Mouse (Mus musculus): Measurements from ENCODE around the gene Ralgps1. TPM values are rescaled to one million over a fixed set of nuclear protein-coding genes. Genes with fewer than 3 reads are reported as not detected.

Gene Ralgps1
- polyA plus RNA-seq, 1 experiment, result 0.47 TPM

DNA sequence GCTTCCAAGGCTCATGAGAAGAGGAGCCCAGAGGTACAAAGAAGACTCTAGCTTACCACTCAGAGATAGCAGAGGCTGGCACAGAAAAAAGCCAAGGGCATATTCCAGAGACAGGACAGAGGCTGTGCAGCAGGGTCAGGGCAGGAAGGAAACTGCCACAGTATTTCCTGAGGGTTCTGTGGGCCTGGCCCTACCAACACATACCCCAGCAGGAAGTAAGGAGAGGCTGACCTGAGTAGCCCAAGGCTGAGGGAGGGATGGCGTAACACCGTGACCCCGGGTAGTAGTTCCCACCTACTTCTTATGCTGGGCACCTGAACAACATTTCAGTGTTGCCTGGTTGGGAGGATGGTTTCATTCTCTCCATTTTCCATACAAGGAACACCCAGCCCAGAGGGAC lies 204.2 kb downstream of the Ralgps1 start:
- H3K79me3 ChIP-seq (ENCODE audit: low read depth), result no peaks in the 10 kb centered on the region
- H3K4me3 ChIP-seq (ENCODE audit: insufficient read depth, poor library complexity, severe bottlenecking), result no peak overlapping the region
- no peaks in the 10 kb centered on the region for H3K36me3 ChIP-seq (ENCODE audit: control insufficient read depth, insufficient read depth)
- H3ac ChIP-seq (ENCODE audit: control insufficient read depth, insufficient read length, low read depth), result no peak overlapping the region
- TF ChIP-seq USF1 (IDR thresholded peaks at IDR 0.05; ENCODE audit: low read depth) (no peak), MAX (IDR thresholded peaks at IDR 0.05) (no peak), CEBPB (IDR thresholded peaks at IDR 0.05; ENCODE audit: low read depth) (no peak), FOSL1 (IDR thresholded peaks at IDR 0.05; ENCODE audit: insufficient read depth, low read length, poor library complexity, severe bottlenecking) (no peak), CTCF (IDR thresholded peaks at IDR 0.05; ENCODE audit: control insufficient read depth, insufficient read depth, insufficient read length) (no peak), MYOG (IDR thresholded peaks at IDR 0.05; ENCODE audit: control insufficient read depth, extremely low read depth, insufficient read length) (no peak), MYOD1 (IDR thresholded peaks at IDR 0.05; ENCODE audit: control insufficient read depth, insufficient read length, low read depth) (no peak)
- no peaks in the 10 kb centered on the region for H3K27me3 ChIP-seq (ENCODE audit: control insufficient read depth, insufficient read depth, insufficient read length)
- no peaks in the 10 kb centered on the region for H3K79me2 ChIP-seq (ENCODE audit: control insufficient read depth, insufficient read depth)

DNA sequence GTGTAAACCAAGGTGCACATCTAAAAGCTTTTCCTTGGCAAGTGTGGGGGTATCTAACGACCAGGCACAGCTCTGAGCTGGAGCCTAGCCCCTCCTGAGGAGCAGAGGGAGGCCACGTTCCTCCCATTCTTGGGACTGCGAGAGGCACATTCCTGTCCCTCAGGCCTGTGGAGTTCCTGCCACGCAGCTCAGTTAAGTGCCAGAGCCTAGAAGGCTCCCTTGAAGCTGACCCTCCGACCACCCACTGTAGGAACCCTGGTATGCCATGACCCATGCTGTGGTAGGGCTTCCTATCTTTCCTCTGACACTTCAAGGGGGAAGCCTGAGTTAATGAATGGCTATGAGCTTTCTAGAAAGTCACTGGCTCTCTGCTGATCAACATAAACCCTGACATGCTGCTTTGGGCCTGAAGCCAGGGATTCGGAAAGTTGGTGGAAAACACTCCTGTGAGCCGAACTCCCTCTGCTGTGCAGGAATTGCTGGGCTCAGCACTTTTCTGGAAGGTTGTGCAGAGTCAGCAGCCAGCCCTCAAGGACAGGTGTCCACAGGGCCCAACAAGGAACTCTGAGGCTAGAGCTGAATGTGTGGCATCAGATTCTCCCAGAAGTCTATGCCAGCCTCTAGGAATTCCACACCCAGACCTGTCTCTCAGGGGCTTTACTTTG lies 205.4 kb downstream of the Ralgps1 start:
- no peak for TF ChIP-seq MAX (IDR thresholded peaks at IDR 0.05)
- TF ChIP-seq CTCF (IDR thresholded peaks at IDR 0.05; ENCODE audit: control insufficient read depth, insufficient read depth, insufficient read length), result no peak
- TF ChIP-seq CEBPB (IDR thresholded peaks at IDR 0.05; ENCODE audit: low read depth), result no peak
- no peak for TF ChIP-seq FOSL1 (IDR thresholded peaks at IDR 0.05; ENCODE audit: insufficient read depth, low read length, poor library complexity, severe bottlenecking)
- H3K79me2 ChIP-seq (ENCODE audit: control insufficient read depth, insufficient read depth), result no peaks in the 10 kb centered on the region
- no peaks in the 10 kb centered on the region for H3K79me3 ChIP-seq (ENCODE audit: low read depth)
- H3K4me3 ChIP-seq (ENCODE audit: insufficient read depth, poor library complexity, severe bottlenecking), result no peak overlapping the region
- H3K36me3 ChIP-seq (ENCODE audit: control insufficient read depth, insufficient read depth), result no peaks in the 10 kb centered on the region
- H3K27me3 ChIP-seq (ENCODE audit: control insufficient read depth, insufficient read depth, insufficient read length), result no peaks in the 10 kb centered on the region
- no peak overlapping the region for H3ac ChIP-seq (ENCODE audit: control insufficient read depth, insufficient read length, low read depth)

DNA sequence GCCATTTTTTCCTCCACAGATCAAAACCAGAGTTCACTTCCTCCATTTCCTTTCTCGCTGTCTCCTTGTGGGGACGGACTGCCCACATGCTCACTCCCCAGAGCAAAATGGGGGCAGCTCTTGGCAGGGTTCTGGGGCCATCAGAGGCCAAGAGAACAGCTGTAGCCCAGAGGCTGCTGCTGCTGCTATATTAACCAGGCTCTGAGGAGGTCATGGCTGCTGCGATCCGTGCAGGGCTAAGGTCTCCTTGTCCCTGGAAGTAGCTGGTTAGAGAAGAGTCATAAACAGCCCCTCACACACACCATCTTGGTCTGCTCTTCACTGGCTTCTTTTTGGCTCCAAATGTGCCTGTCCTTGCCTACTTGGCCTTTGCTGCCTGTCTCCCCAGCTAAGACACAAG lies 206.1 kb downstream of the Ralgps1 start:
- H3K27me3 ChIP-seq (ENCODE audit: control insufficient read depth, insufficient read depth, insufficient read length), result no peaks in the 10 kb centered on the region
- H3K79me3 ChIP-seq (ENCODE audit: low read depth), result no peaks in the 10 kb centered on the region
- no peak for TF ChIP-seq MYOD1 (IDR thresholded peaks at IDR 0.05; ENCODE audit: control insufficient read depth, insufficient read length, low read depth)
- TF ChIP-seq USF1 (IDR thresholded peaks at IDR 0.05; ENCODE audit: low read depth), result no peak
- no peak for TF ChIP-seq CTCF (IDR thresholded peaks at IDR 0.05; ENCODE audit: control insufficient read depth, insufficient read depth, insufficient read length)
- no peak for TF ChIP-seq FOSL1 (IDR thresholded peaks at IDR 0.05; ENCODE audit: insufficient read depth, low read length, poor library complexity, severe bottlenecking)
- TF ChIP-seq CEBPB (IDR thresholded peaks at IDR 0.05; ENCODE audit: low read depth), result no peak
- TF ChIP-seq MAX (IDR thresholded peaks at IDR 0.05), result no peak
- TF ChIP-seq MYOG (IDR thresholded peaks at IDR 0.05; ENCODE audit: control insufficient read depth, extremely low read depth, insufficient read length), result no peak
- H3ac ChIP-seq (ENCODE audit: control insufficient read depth, insufficient read length, low read depth), result no peak overlapping the region
- H3K4me3 ChIP-seq (ENCODE audit: insufficient read depth, poor library complexity, severe bottlenecking), result no peak overlapping the region
- no peaks in the 10 kb centered on the region for H3K36me3 ChIP-seq (ENCODE audit: control insufficient read depth, insufficient read depth)
- H3K79me2 ChIP-seq (ENCODE audit: control insufficient read depth, insufficient read depth), result no peaks in the 10 kb centered on the region

GRCm38 (mm10) chr2:33164646-33165045 lies 206.6 kb downstream of the Ralgps1 start:
- H3K4me3 ChIP-seq (ENCODE audit: insufficient read depth, poor library complexity, severe bottlenecking), result no peak overlapping the region
- TF ChIP-seq CTCF (IDR thresholded peaks at IDR 0.05; ENCODE audit: control insufficient read depth, insufficient read depth, insufficient read length) (no peak), MYOD1 (IDR thresholded peaks at IDR 0.05; ENCODE audit: control insufficient read depth, insufficient read length, low read depth) (no peak), USF1 (IDR thresholded peaks at IDR 0.05; ENCODE audit: low read depth) (no peak), CEBPB (IDR thresholded peaks at IDR 0.05; ENCODE audit: low read depth) (no peak), MAX (IDR thresholded peaks at IDR 0.05) (no peak), FOSL1 (IDR thresholded peaks at IDR 0.05; ENCODE audit: insufficient read depth, low read length, poor library complexity, severe bottlenecking) (no peak), MYOG (IDR thresholded peaks at IDR 0.05; ENCODE audit: control insufficient read depth, extremely low read depth, insufficient read length) (no peak)
- no peaks in the 10 kb centered on the region for H3K36me3 ChIP-seq (ENCODE audit: control insufficient read depth, insufficient read depth)
- no peaks in the 10 kb centered on the region for H3K27me3 ChIP-seq (ENCODE audit: control insufficient read depth, insufficient read depth, insufficient read length)
- H3K79me3 ChIP-seq (ENCODE audit: low read depth), result no peaks in the 10 kb centered on the region
- no peak overlapping the region for H3ac ChIP-seq (ENCODE audit: control insufficient read depth, insufficient read length, low read depth)
- H3K79me2 ChIP-seq (ENCODE audit: control insufficient read depth, insufficient read depth), result no peaks in the 10 kb centered on the region

DNA sequence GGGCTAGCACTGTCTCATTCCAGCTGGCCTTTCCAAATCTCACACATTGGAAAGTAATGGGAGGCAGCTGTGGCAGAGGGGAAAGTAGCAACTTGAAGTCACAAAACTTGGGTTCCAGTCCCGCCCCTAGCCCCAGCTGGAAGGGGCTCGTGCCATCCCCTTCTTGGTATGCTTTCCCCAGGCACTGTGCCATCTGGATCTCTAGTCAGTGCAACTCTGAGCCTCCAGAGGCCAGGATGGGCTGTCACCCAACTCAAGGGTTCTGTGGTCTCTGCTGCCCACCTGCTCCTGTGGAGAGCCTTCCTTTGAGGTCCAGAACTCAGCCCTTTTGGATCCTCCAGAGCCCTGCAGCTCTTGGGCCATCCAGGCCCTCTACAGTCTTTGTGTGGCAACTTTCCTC lies 209.2 kb downstream of the Ralgps1 start:
- TF ChIP-seq FOSL1 (IDR thresholded peaks at IDR 0.05; ENCODE audit: insufficient read depth, low read length, poor library complexity, severe bottlenecking), result no peak
- no peak for TF ChIP-seq USF1 (IDR thresholded peaks at IDR 0.05; ENCODE audit: low read depth)
- TF ChIP-seq MYOD1 (IDR thresholded peaks at IDR 0.05; ENCODE audit: control insufficient read depth, insufficient read length, low read depth), result no peak
- TF ChIP-seq CEBPB (IDR thresholded peaks at IDR 0.05; ENCODE audit: low read depth), result no peak
- TF ChIP-seq CTCF (IDR thresholded peaks at IDR 0.05; ENCODE audit: control insufficient read depth, insufficient read depth, insufficient read length), result no peak
- TF ChIP-seq MYOG (IDR thresholded peaks at IDR 0.05; ENCODE audit: control insufficient read depth, extremely low read depth, insufficient read length), result no peak
- TF ChIP-seq MAX (IDR thresholded peaks at IDR 0.05), result no peak
- Histone ChIP-seq H3ac (ENCODE audit: control insufficient read depth, insufficient read length, low read depth) (no peak overlapping the region), H3K4me3 (ENCODE audit: insufficient read depth, poor library complexity, severe bottlenecking) (no peak overlapping the region), H3K27me3 (ENCODE audit: control insufficient read depth, insufficient read depth, insufficient read length) (no peaks in the 10 kb centered on the region), H3K36me3 (ENCODE audit: control insufficient read depth, insufficient read depth) (no peaks in the 10 kb centered on the region), H3K79me2 (ENCODE audit: control insufficient read depth, insufficient read depth) (no peaks in the 10 kb centered on the region), H3K79me3 (ENCODE audit: low read depth) (no peaks in the 10 kb centered on the region)
